Comparison of ENCODE assay signal across 21 mouse cellular contexts in genomic region chr9:46557781-46558180, GRCm38 (mm10).
"Had no signal": no experiment of that assay in that cellular context is flagged by ENCODE, and none has a peak within 500 bp of the region (broad histone marks: within the 10 kb centered on the region; RNA-seq: fewer than 3 reads in every experiment).

No protein-coding gene starts in this region.

- DNase-seq: liver, postnatal 0 days; lung, adult 2 months; lung, postnatal 14 days; lung, postnatal 36 days; retina, postnatal 1 day; right cerebral cortex, adult 18-20 months; right cerebral cortex, postnatal 25 days; right cerebral cortex, postnatal 4 days; spleen, adult 18-20 months; thymus, adult 18-20 months; thymus, postnatal 25 days; thymus, postnatal 4 days had no signal

- ATAC-seq: liver, postnatal 0 days; lung, postnatal 0 days; midbrain, embryonic 13.5 days; midbrain, embryonic 15.5 days had no signal

- H3K4me3 ChIP-seq: liver, embryonic 15.5 days; lung, embryonic 15.5 days; midbrain, embryonic 13.5 days; midbrain, embryonic 15.5 days; neural tube, embryonic 12.5 days had no signal

- H3K4me2 ChIP-seq: liver, embryonic 15.5 days; lung, embryonic 15.5 days; midbrain, embryonic 11.5 days; midbrain, embryonic 13.5 days; midbrain, embryonic 15.5 days; neural tube, embryonic 12.5 days had no signal

- H3K27me3 ChIP-seq: liver, embryonic 15.5 days; lung, embryonic 15.5 days; megakaryocyte, embryonic 14.5 days; midbrain, embryonic 15.5 days; neural tube, embryonic 12.5 days had no signal

- H3K9me3 ChIP-seq: liver, embryonic 15.5 days; lung, embryonic 15.5 days; midbrain, embryonic 13.5 days; midbrain, embryonic 15.5 days had no signal

- H3K27ac ChIP-seq: liver, embryonic 15.5 days; lung, embryonic 15.5 days; macrophage; midbrain, embryonic 13.5 days; midbrain, embryonic 15.5 days; neural tube, embryonic 12.5 days had no signal

- H3K9ac ChIP-seq: liver, embryonic 15.5 days; liver, postnatal 0 days; lung, embryonic 15.5 days; midbrain, embryonic 13.5 days; midbrain, embryonic 15.5 days; neural tube, embryonic 12.5 days had no signal

- H3K36me3 ChIP-seq: liver, embryonic 15.5 days; lung, embryonic 15.5 days; midbrain, embryonic 13.5 days; midbrain, embryonic 15.5 days; neural tube, embryonic 12.5 days had no signal

- H3K4me1 ChIP-seq: liver, embryonic 15.5 days; lung, embryonic 15.5 days; megakaryocyte, embryonic 14.5 days had no signal
